Mouse (Mus musculus) layer of hippocampus, adult 2 months (tissue): ENCODE data around the gene Cep131. TPM values are rescaled to one million over a fixed set of nuclear protein-coding genes. Genes with fewer than 3 reads are reported as not detected.
A peak's percentile ranks its signal among the peaks of the same experiment; 100 is the strongest.

ENCODE experiments used
- DNase-seq, 2 experiments: peaks; one replicate each; pipeline ENCODE4 v3.0.0; 2022; ENCODE audit warnings: low spot score in 2 of 2
- H3K27ac ChIP-seq: fragments of 200-600 bp; 2 replicates; pipeline ENCODE4 v1.8.1; 2022
- H3K4me3 ChIP-seq: fragments of 200-600 bp; 2 replicates; pipeline ENCODE4 v1.8.1; 2022; ENCODE audit warnings: mild to moderate bottlenecking
- CTCF ChIP-seq: fragments of 200-600 bp; conservative IDR thresholded peaks from 2 replicates; pipeline ENCODE4 v1.8.1; 2022; ENCODE audit warnings: antibody characterized with exemption, mild to moderate bottlenecking, moderate library complexity
- total RNA-seq, 2 experiments: library from RNA; stranded (reverse); gene quantifications; 2 replicates each; pipeline ENCODE4 v1.2.3; 2021

The Cep131 gene
- total RNA-seq, 2 experiments from 2014 or later, result 35.6 to 37.0 TPM

- H3K4me3 ChIP-seq, result no peak overlapping the region
- no peak overlapping the region for H3K27ac ChIP-seq
- no peak for TF ChIP-seq CTCF
Observed at GRCm38 (mm10) chr11:120112136-120112535, 25.5 kb upstream of the Cep131 start.

GRCm38 (mm10) chr11:120111033-120111432 is 24.4 kb upstream of the Cep131 start:
- DNase-seq, result peak in 1 of 2 experiments; percentile 68
- Histone ChIP-seq H3K27ac (no peak overlapping the region), H3K4me3 (no peak overlapping the region)
- peak; percentile 85 for TF ChIP-seq CTCF

More at GRCm38 (mm10) chr11:120112136-120112535, 25.5 kb upstream of the Cep131 start:
- no peak for DNase-seq

- no peak for TF ChIP-seq CTCF
- no peak for DNase-seq
- no peak overlapping the region for H3K27ac ChIP-seq
- H3K4me3 ChIP-seq, result no peak overlapping the region
Observed at GRCm38 (mm10) chr11:120110554-120110953, 23.9 kb upstream of the Cep131 start.

- no peak overlapping the region for H3K4me3 ChIP-seq
- no peak overlapping the region for H3K27ac ChIP-seq
- DNase-seq, result no peak
- no peak for TF ChIP-seq CTCF
Observed at GRCm38 (mm10) chr11:120109558-120110210, 23.1 kb upstream of the Cep131 start.

GRCm38 (mm10) chr11:120107796-120108195 is 21.2 kb upstream of the Cep131 start:
- DNase-seq, result no peak
- H3K27ac ChIP-seq, result no peak overlapping the region
- no peak overlapping the region for H3K4me3 ChIP-seq
- no peak for TF ChIP-seq CTCF

- Histone ChIP-seq H3K4me3 (no peak overlapping the region), H3K27ac (no peak overlapping the region)
- no peak for TF ChIP-seq CTCF
- no peak for DNase-seq
Observed at GRCm38 (mm10) chr11:120107026-120107425, 20.4 kb upstream of the Cep131 start.

- no peak for TF ChIP-seq CTCF
- H3K4me3 ChIP-seq, result no peak overlapping the region
- no peak for DNase-seq
- no peak overlapping the region for H3K27ac ChIP-seq
Observed at GRCm38 (mm10) chr11:120103431-120103997, 16.9 kb upstream of the Cep131 start.

- TF ChIP-seq CTCF, result peak; percentile 90
- peak overlapping the region; percentile 69 for H3K27ac ChIP-seq
- DNase-seq, result peak; percentile 67 to 70
- no peak overlapping the region for H3K4me3 ChIP-seq
Observed at GRCm38 (mm10) chr11:120101036-120101435, 14.4 kb upstream of the Cep131 start.

GRCm38 (mm10) chr11:120098588-120099511 is 12.2 kb upstream of the Cep131 start, which contains the start of the genes Tepsin and Ndufaf8:
Gene Tepsin, minus strand, starts transcription at chr11:120098731.
Gene Ndufaf8, plus strand, starts transcription at chr11:120098928.
- H3K4me3 ChIP-seq, result peak within 1 kb of the TSS; percentile 86

GRCm38 (mm10) chr11:120092817-120093591 is 6.4 kb upstream of the Cep131 start:
- no peak overlapping the region for H3K27ac ChIP-seq
- H3K4me3 ChIP-seq, result no peak overlapping the region
- DNase-seq, result no peak
- no peak for TF ChIP-seq CTCF

More at GRCm38 (mm10) chr11:120098588-120099511, 12.2 kb upstream of the Cep131 start, which contains the start of the genes Tepsin and Ndufaf8:
- peak; percentile 98 to 99 for DNase-seq
- no peak for TF ChIP-seq CTCF
- peak within 1 kb of the TSS; percentile 95 for H3K27ac ChIP-seq

- no peak for DNase-seq
- H3K27ac ChIP-seq, result no peak overlapping the region
- TF ChIP-seq CTCF, result no peak
Observed at GRCm38 (mm10) chr11:120090661-120091060, 4.0 kb upstream of the Cep131 start.

More at GRCm38 (mm10) chr11:120090661-120091060, 4.0 kb upstream of the Cep131 start:
- no peak overlapping the region for H3K4me3 ChIP-seq
